Mouse (Mus musculus): Measurements from ENCODE around the gene Phlda2.
A peak's percentile ranks its signal among the peaks of the same experiment; 100 is the strongest.

Gene Phlda2

DNA sequence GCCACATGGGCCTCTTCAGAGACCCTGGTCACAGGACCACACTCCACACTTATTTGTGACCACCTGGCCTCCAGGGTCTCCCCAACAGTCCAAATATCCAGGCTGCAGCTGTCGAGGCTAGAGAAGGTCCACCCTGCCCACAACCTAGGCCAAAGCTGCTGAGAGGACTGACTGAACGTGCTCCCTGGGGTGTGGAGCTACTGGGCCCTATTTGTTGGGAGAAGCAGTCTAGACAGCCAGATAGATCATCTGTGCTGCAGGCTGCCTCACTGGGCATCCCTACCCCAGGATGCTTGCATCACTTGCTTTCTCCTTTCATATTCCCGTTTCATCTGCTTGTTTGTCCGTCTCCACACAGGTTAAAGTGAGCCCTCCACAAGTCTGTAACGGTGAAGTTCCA is 40.4 kb downstream of the Phlda2 start:
- DNase-seq (ENCODE audit: low spot score in 2 of 2): no peak

DNA sequence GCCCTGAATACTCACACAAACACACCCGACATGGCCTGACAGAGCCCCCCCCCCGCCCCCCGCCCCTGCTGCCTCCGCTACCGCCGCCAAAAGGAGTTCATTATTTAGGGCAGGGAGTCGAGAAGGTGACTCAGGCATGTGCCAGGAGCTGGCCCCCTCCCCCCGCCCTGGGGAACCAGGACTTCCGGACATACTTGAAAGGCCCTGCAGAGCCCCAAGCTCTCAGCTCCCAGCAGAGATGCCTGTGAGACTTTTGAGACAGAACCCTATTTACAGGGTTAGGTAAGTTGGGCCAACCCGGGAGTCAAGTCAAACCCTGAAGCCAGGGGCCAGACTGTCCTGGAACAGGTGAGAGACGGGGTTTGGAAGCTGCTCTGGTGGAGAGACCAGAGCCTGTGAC is 41.0 kb downstream of the Phlda2 start:
- no peak for DNase-seq (ENCODE audit: low spot score in 2 of 2)

DNA sequence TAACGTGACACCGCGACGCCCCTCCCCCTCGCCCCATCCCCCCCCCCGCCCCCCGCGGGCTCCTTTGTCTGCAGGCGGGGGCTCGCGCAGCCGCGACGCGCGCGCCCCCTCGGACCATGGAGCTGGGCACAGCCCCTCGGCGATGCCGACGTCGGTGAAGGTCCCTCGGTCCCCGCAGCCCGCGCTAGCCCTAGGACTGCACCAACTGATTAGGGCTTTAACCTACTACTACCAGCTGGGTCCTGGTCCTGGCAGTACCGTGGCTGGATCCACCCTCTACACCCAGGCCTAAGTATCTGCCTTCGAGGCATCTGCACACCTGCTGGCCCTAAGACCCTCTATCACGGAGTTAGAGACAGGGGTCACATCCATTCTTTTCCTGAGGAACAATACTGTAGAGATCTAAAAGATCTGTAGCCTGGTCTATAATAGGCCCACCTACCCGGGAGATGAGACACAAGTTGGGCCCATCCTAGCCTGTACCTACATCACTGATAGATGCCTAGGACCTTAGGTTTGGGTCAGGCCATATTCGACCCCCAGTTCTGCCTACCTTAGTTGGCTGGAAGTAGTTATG is 41.6 kb downstream of the Phlda2 start:
- no peak for DNase-seq (ENCODE audit: low spot score in 2 of 2)

DNA sequence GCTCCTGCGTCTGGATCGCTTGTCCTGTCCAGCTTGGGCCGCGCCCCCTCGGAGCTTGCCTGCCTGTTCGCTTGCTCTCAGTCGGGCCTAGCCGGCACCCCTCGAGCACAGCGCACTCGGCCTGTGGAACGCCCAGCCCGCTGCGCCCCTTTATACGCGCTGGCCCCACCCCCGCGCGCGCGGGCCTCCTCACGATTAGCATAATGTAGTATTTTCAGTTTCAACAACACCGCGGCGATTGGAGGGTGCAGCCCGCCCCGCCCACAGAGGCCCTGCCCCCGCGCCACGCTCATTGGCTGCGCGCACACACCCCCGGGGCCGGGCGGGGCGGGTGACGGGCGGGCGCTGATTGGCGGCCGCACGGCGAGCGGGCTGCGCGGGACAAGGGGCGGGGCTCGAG is 42.1 kb downstream of the Phlda2 start, which contains the start of gene Cdkn1c:
TSS of gene Cdkn1c (minus strand) at position 177 of the 400 bp plus-strand sequence.
- peak; percentile 90 to 91 for DNase-seq (ENCODE audit: low spot score in 2 of 2)

DNA sequence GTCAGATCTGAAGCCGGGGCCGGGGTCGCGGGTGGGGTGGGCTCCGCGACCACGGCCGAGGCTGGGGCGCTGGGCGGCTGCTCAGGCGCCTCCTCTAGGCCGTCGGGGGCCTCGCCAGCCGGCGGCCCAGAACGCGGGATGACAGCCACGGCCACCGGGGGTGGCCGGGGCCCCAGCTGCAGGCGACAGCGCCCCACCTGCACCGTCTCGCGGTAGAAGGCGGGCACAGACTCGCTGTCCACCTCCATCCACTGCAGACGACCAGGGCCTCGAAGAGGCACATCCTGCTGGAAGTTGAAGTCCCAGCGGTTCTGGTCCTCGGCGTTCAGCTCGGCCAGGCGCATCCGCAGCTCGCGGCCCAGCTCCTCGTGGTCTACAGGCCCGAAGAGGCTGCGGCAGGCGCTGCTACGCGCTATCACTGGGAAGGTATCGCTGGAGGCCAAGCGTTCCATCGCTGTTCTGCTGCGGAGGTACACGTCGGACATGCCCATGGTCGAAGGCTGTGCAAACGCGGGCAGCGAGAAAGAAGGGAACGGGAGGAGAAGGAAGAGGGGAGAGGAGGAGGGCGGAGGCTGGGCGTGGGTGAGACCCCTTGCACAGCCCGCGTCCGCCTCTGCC is 42.6 kb downstream of the Phlda2 start:
- no peak for DNase-seq (ENCODE audit: low spot score in 2 of 2)

DNA sequence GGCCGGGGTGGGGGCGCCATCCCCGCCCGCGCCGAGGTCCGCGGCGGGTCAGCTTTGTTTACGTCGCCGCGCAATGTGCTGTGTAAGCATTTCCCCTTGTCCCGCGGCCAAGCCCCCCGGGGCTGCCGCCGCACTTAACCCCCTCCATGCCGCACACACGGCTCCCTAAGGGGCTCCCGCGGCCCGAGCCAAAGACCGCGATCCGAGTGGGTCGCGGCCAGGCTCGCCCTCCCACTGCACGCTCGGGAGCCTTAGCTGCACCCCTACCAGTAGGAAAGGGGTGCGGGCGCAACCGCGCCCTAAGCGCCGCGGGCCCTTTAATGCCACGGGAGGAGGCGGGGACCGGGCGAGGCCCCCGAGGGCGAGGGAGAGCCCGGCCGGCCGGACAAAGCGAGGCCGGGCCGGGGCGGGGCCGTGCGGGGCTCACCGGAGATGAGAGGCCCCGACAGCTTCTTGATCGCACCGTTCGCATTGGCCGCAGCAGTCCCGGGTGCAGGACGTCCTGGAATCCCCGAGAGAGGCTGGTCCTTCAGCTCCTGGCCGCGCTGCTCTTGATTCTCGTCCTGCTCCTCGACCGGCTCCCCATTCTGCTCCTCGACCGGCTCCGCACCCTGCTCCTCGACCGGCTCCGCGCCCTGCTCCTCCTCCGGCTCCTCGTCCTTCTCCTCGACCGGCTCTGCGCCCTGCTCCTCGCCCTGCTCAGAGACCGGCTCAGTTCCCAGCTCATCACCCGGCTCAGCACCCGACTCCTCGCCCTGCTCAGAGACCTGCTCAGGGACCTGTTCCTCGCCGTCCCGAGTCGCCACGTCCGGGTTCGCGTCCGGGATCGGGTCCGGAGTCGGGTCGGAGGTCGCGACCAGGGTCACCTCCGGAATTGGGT is 43.4 kb downstream of the Phlda2 start:
- DNase-seq (ENCODE audit: low spot score in 2 of 2): no peak

DNA sequence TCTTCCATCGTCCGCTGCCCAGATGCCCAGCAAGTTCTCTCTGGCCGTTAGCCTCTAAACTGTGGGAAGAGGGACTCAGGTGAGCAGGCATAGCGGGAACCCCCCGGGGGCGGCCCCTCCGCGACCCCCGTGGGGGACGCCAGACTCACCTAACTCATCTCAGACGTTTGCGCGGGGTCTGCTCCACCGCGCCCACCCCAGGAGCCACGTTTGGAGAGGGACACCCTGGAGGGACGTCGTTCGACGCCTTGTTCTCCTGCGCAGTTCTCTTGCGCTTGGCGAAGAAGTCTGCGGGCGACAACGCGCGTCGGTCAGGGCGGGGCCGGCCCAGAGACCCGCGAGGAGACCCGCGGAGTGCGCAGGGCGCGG is 44.0 kb downstream of the Phlda2 start:
- no peak for DNase-seq (ENCODE audit: low spot score in 2 of 2)

All from right cerebral cortex, postnatal 10 days (tissue).